In the genomic region with DNA sequence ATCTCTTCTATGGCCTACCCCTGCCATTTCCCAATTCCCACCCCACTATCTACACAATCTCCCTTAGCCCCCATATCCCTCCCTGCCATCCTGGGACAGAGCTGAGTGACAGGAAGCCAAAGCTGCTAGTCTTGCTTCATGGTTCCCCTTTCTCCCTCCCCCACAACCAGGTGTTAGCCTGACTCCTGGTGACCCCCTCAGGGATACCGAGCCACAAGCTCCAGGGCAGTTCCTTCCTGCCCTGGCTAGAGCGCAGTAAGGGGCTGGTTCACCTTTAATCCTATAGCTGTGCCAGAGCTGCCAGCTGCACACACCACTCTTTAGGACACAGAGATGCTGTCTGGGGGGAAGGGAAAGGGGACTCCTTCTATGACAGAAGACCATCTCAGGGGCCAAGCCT, we compare ENCODE assay signal across 8 mouse cellular contexts. TPM values are rescaled to one million over a fixed set of nuclear protein-coding genes. Genes with fewer than 3 reads are reported as not detected.
DNase-seq lines count a peak whose midpoint lies in the region; ATAC-seq lines count a peak whose summit lies in the region.

No protein-coding gene starts in this region.

- H3K36me3 ChIP-seq in neural tube, embryonic 11.5 days (ENCODE audit: control insufficient read depth, insufficient read depth, low read length) = no peaks in the 10 kb centered on the region
- no peaks in the 10 kb centered on the region for H3K36me3 ChIP-seq in limb, embryonic 13.5 days
- no peaks in the 10 kb centered on the region for H3K36me3 ChIP-seq in stomach, embryonic 16.5 days (ENCODE audit: control insufficient read depth, insufficient read depth, low read length)

- peak; percentile 8 for DNase-seq in cerebellum, adult 8-10 months
- no peak for DNase-seq in cerebellum, postnatal 36 days
- DNase-seq in neural tube, embryonic 11.5 days (ENCODE audit: low spot score) = no peak
- DNase-seq in neural tube, embryonic 10.5 days (ENCODE audit: extremely low spot score, low spot score) = no peak
- DNase-seq in urinary bladder, postnatal 14 days (ENCODE audit: low spot score) = no peak
- no peak for DNase-seq in lung, postnatal 14 days

- peaks cover 8% of the 10 kb centered on the region; the same call in 1 of the 2 replicates for H3K4me1 ChIP-seq in neural tube, embryonic 11.5 days (ENCODE audit: control insufficient read depth, insufficient read depth, low read length)
- H3K4me1 ChIP-seq in limb, embryonic 13.5 days = peaks cover 28% of the 10 kb centered on the region
- H3K4me1 ChIP-seq in stomach, embryonic 16.5 days (ENCODE audit: control insufficient read depth, insufficient read depth, low read length) = peaks cover 4% of the 10 kb centered on the region; the same call in 1 of the 2 replicates

- H3K27me3 ChIP-seq in neural tube, embryonic 11.5 days (ENCODE audit: control insufficient read depth, insufficient read depth, low read length) = no peaks in the 10 kb centered on the region
- H3K27me3 ChIP-seq in limb, embryonic 13.5 days = no peaks in the 10 kb centered on the region
- no peaks in the 10 kb centered on the region for H3K27me3 ChIP-seq in stomach, embryonic 16.5 days (ENCODE audit: control insufficient read depth, insufficient read depth, low read length)

- peak overlapping the region; percentile 67 for H3K4me2 ChIP-seq in neural tube, embryonic 11.5 days (ENCODE audit: low read depth)
- H3K4me2 ChIP-seq in limb, embryonic 13.5 days (replicated peaks) = peak overlapping the region; percentile 88
- peak overlapping the region; percentile 56 for H3K4me2 ChIP-seq in stomach, embryonic 16.5 days (ENCODE audit: low read depth, low read length)

- peak overlapping the region; percentile 27; the same call in 1 of the 2 replicates for H3K9ac ChIP-seq in neural tube, embryonic 11.5 days (ENCODE audit: low read length)
- peak overlapping the region; percentile 67 for H3K9ac ChIP-seq in limb, embryonic 13.5 days
- peak overlapping the region; percentile 58; the same call in 1 of the 2 replicates for H3K9ac ChIP-seq in stomach, embryonic 16.5 days (ENCODE audit: low read length)

- peak overlapping the region; percentile 38; the same call in 1 of the 2 replicates for H3K4me3 ChIP-seq in neural tube, embryonic 11.5 days (ENCODE audit: low read depth, low read length)
- peak overlapping the region; percentile 59 for H3K4me3 ChIP-seq in limb, embryonic 13.5 days
- peak overlapping the region; percentile 46 for H3K4me3 ChIP-seq in stomach, embryonic 16.5 days (replicated peaks; ENCODE audit: low read length)

- no peaks in the 10 kb centered on the region for H3K9me3 ChIP-seq in neural tube, embryonic 11.5 days (ENCODE audit: control insufficient read depth, low read length)
- no peaks in the 10 kb centered on the region for H3K9me3 ChIP-seq in limb, embryonic 13.5 days
- no peaks in the 10 kb centered on the region for H3K9me3 ChIP-seq in stomach, embryonic 16.5 days (replicated peaks; ENCODE audit: control insufficient read depth, low read length)

- 0 out of 2 replicates have a peak, but pooled peaks have one; percentile 11 for ATAC-seq in neural tube, embryonic 11.5 days (ENCODE audit: insufficient read depth, low FRiP score, low TSS enrichment)
- no peak for ATAC-seq in limb, embryonic 13.5 days (ENCODE audit: low FRiP score, low read depth)
- ATAC-seq in stomach, embryonic 16.5 days (ENCODE audit: insufficient read depth, low FRiP score) = no peak

- H3K27ac ChIP-seq in neural tube, embryonic 11.5 days (ENCODE audit: low read depth, low read length) = no peak overlapping the region
- peak overlapping the region; percentile 72 for H3K27ac ChIP-seq in limb, embryonic 13.5 days
- no peak overlapping the region for H3K27ac ChIP-seq in stomach, embryonic 16.5 days (ENCODE audit: low read length)

- WGBS in neural tube, embryonic 11.5 days = 71% methylated on average over 2 of the region's 2 CpGs
- WGBS in limb, embryonic 13.5 days = 45% methylated on average over 2 of the region's 2 CpGs
- WGBS in stomach, embryonic 16.5 days = 43% methylated on average over 2 of the region's 2 CpGs

RNA-seq across cellular contexts. Expression of gene Tvp23a, which starts 0.6 kb away (rescaled TPM):
- 20.8 and 26.0 TPM in 2 replicates for polyA plus RNA-seq in neural tube, embryonic 11.5 days (2014; fragmentation: Nextera tagmentation; extraction: Ambion mirVana)
- polyA plus RNA-seq in limb, embryonic 13.5 days (2015; fragmentation: Nextera tagmentation; extraction: Ambion mirVana) = 22.5 and 23.2 TPM in 2 replicates
- 9.1 TPM in 2 replicates for polyA plus RNA-seq in stomach, embryonic 16.5 days (2015; fragmentation: Nextera tagmentation; extraction: Ambion mirVana)

RNA-seq across cellular contexts. Expression of gene Ciita, which starts 32.1 kb away (rescaled TPM):
- 0.09 and 0.12 TPM in 2 replicates for polyA plus RNA-seq in neural tube, embryonic 11.5 days (2014; fragmentation: Nextera tagmentation; extraction: Ambion mirVana)
- polyA plus RNA-seq in limb, embryonic 13.5 days (2015; fragmentation: Nextera tagmentation; extraction: Ambion mirVana) = 0.37 and 0.40 TPM in 2 replicates
- polyA plus RNA-seq in stomach, embryonic 16.5 days (2015; fragmentation: Nextera tagmentation; extraction: Ambion mirVana) = 0.49 and 0.56 TPM in 2 replicates

RNA-seq across cellular contexts. Expression of gene Nubp1, which starts 36.0 kb away (rescaled TPM):
- 68.7 and 69.8 TPM in 2 replicates for polyA plus RNA-seq in neural tube, embryonic 11.5 days (2014; fragmentation: Nextera tagmentation; extraction: Ambion mirVana)
- 60.0 and 64.0 TPM in 2 replicates for polyA plus RNA-seq in limb, embryonic 13.5 days (2015; fragmentation: Nextera tagmentation; extraction: Ambion mirVana)
- 45.5 and 47.7 TPM in 2 replicates for polyA plus RNA-seq in stomach, embryonic 16.5 days (2015; fragmentation: Nextera tagmentation; extraction: Ambion mirVana)

RNA-seq across cellular contexts. Expression of gene Tekt5, which starts 52.5 kb away (rescaled TPM):
- polyA plus RNA-seq in neural tube, embryonic 11.5 days (2014; fragmentation: Nextera tagmentation; extraction: Ambion mirVana) = 0.17 TPM in 1 of 2 replicates, not detected in the other
- 0.15 and 0.34 TPM in 2 replicates for polyA plus RNA-seq in limb, embryonic 13.5 days (2015; fragmentation: Nextera tagmentation; extraction: Ambion mirVana)
- polyA plus RNA-seq in stomach, embryonic 16.5 days (2015; fragmentation: Nextera tagmentation; extraction: Ambion mirVana) = 1.7 and 2.0 TPM in 2 replicates
